Mouse (Mus musculus) lung, embryonic 14.5 days (tissue): ENCODE measurements around the gene Pbdc1. TPM values are rescaled to one million over a fixed set of nuclear protein-coding genes. Genes with fewer than 3 reads are reported as not detected.
"Not testable (repeated sequence)": the region's sequence is repeated elsewhere in the genome, so short reads cannot be mapped to it uniquely, and the experiment has no call there.

Experiments
- ATAC-seq: fragments of 200-750 bp; cut with Nextera tagmentation; 2 replicates; pipeline ENCODE4 v1.8.0; 2017; ENCODE audit warnings: mild to moderate bottlenecking, moderate TSS enrichment, moderate library complexity; ENCODE audit not compliant: insufficient read depth
- DNase-seq: peaks from one replicate; pipeline ENCODE4 v3.0.0-alpha.2; 2015
- H3K27ac ChIP-seq: fragments of 300-500 bp; sonication (generic); 2 replicates; pipeline ENCODE4 v1.5.1; 2014; ENCODE audit warnings: low read depth, mild to moderate bottlenecking, moderate library complexity
- H3K27me3 ChIP-seq: fragments of 300-500 bp; sonication (generic); 2 replicates; pipeline ENCODE4 v1.6.1; 2014; ENCODE audit warnings: low read length, control low read depth; ENCODE audit not compliant: insufficient read depth
- H3K36me3 ChIP-seq: fragments of 300-500 bp; sonication (generic); 2 replicates; pipeline ENCODE4 v1.6.1; 2014; ENCODE audit warnings: control low read depth; ENCODE audit not compliant: insufficient read depth
- H3K4me1 ChIP-seq: fragments of 300-500 bp; sonication (generic); 2 replicates; pipeline ENCODE4 v1.6.1; 2014; ENCODE audit warnings: antibody characterized with exemption, control low read depth; ENCODE audit not compliant: insufficient read depth
- H3K4me2 ChIP-seq: fragments of 300-500 bp; sonication (generic); 2 replicates; pipeline ENCODE4 v1.6.1; 2014; ENCODE audit warnings: mild to moderate bottlenecking
- H3K4me3 ChIP-seq: fragments of 300-500 bp; sonication (generic); 2 replicates; pipeline ENCODE4 v1.5.1; 2014; ENCODE audit warnings: low read depth, low read length
- H3K9ac ChIP-seq: fragments of 300-500 bp; sonication (generic); 2 replicates; pipeline ENCODE4 v1.6.1; 2014
- H3K9me3 ChIP-seq: fragments of 300-500 bp; sonication (generic); 2 replicates; pipeline ENCODE4 v1.6.1; 2016; ENCODE audit warnings: low read depth, low read length, control low read depth
- CTCF ChIP-seq: IDR thresholded peaks from 2 replicates; pipeline ENCODE4 v1.5.1; 2016; ENCODE audit warnings: antibody characterized with exemption, low read depth
- WGBS: fragments of 180-500 bp; shearing (Covaris S2); extraction: QIAGEN DNeasy Blood & Tissue Kit; methylation state at CpG from one replicate; pipeline ENCODE4 v1.1.7; 2014; 5-methylcytosine and 5-hydroxymethylcytosine counted together
- polyA plus RNA-seq: library from polyadenylated mRNA; unstranded; fragments of >200 nt; fragmentation: Nextera tagmentation; extraction: Ambion mirVana; gene quantifications from 2 replicates; pipeline ENCODE4 v1.2.1, GENCODE M21; 2014

Pbdc1 gene
- polyA plus RNA-seq = 57.4 and 85.9 TPM in 2 replicates

GRCm38 (mm10) chrX:105079615-105080092, at the start of gene Pbdc1:
TSS of gene Pbdc1 (plus strand) at chrX:105079756.
- peaks cover 25% of the 10 kb centered on the region; the same call in 1 of the 2 replicates for H3K36me3 ChIP-seq
- H3K4me3 ChIP-seq = peak within 1 kb of the TSS; percentile 54
- H3K9ac ChIP-seq = peak within 1 kb of the TSS; percentile 56
- no peaks in the 10 kb centered on the region for H3K27me3 ChIP-seq
- TF ChIP-seq CTCF = no peak
- H3K4me1 ChIP-seq = no peaks in the 10 kb centered on the region
- H3K4me2 ChIP-seq = peak within 1 kb of the TSS; percentile 69
- H3K27ac ChIP-seq = no peak within 1 kb of the TSS
- peak; percentile 99 for ATAC-seq
- no peaks in the 10 kb centered on the region for H3K9me3 ChIP-seq
- 2% methylated on average over 32 of the region's 35 CpGs for WGBS
- DNase-seq = peak; percentile 95

GRCm38 (mm10) chrX:105037666-105038065, 41.9 kb upstream of the Pbdc1 start:
- no peak overlapping the region for H3K9ac ChIP-seq
- peaks cover 13% of the 10 kb centered on the region; the same call in 1 of the 2 replicates for H3K36me3 ChIP-seq
- WGBS = 76% methylated on average over 3 of the region's 3 CpGs
- DNase-seq = peak; percentile 23
- H3K27me3 ChIP-seq = no peaks in the 10 kb centered on the region
- ATAC-seq = no peak
- no peaks in the 10 kb centered on the region for H3K9me3 ChIP-seq
- no peak overlapping the region for H3K4me3 ChIP-seq
- H3K27ac ChIP-seq = no peak overlapping the region
- peak; percentile 35; the same call in 1 of the 2 replicates for TF ChIP-seq CTCF
- H3K4me2 ChIP-seq = no peak overlapping the region
- no peaks in the 10 kb centered on the region for H3K4me1 ChIP-seq

DNA sequence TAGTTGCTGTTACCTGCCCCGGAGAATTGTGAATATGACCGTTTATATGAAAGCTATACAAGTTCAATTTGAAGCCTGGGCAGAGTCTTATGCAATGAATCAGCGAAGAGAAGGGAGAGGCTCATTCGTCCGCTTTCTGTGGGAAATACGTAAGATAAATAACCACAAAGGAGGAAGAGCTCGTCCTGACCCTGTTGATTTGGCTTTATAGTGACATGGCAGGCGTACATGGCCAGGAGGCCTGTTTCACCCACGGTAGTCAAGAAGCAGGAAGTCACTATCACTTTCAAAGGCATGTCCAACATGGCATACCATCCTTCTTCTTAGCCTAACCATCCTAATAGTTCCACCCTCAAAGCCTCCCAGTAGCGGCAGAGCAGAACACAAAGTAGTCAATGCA, 15.3 kb upstream of the Pbdc1 start:
- H3K4me3 ChIP-seq = no peak overlapping the region
- peaks cover 60% of the 10 kb centered on the region for H3K36me3 ChIP-seq
- DNase-seq (no peak), ATAC-seq (no peak)
- H3K9me3 ChIP-seq = no peaks in the 10 kb centered on the region
- no peaks in the 10 kb centered on the region for H3K27me3 ChIP-seq
- no peak overlapping the region for H3K27ac ChIP-seq
- H3K4me2 ChIP-seq = no peak overlapping the region
- 93% methylated on average over 10 of the region's 10 CpGs for WGBS
- TF ChIP-seq CTCF = no peak
- no peak overlapping the region for H3K9ac ChIP-seq
- H3K4me1 ChIP-seq = no peaks in the 10 kb centered on the region

GRCm38 (mm10) chrX:105064801-105065200, 14.8 kb upstream of the Pbdc1 start:
- no peaks in the 10 kb centered on the region for H3K4me1 ChIP-seq

DNA sequence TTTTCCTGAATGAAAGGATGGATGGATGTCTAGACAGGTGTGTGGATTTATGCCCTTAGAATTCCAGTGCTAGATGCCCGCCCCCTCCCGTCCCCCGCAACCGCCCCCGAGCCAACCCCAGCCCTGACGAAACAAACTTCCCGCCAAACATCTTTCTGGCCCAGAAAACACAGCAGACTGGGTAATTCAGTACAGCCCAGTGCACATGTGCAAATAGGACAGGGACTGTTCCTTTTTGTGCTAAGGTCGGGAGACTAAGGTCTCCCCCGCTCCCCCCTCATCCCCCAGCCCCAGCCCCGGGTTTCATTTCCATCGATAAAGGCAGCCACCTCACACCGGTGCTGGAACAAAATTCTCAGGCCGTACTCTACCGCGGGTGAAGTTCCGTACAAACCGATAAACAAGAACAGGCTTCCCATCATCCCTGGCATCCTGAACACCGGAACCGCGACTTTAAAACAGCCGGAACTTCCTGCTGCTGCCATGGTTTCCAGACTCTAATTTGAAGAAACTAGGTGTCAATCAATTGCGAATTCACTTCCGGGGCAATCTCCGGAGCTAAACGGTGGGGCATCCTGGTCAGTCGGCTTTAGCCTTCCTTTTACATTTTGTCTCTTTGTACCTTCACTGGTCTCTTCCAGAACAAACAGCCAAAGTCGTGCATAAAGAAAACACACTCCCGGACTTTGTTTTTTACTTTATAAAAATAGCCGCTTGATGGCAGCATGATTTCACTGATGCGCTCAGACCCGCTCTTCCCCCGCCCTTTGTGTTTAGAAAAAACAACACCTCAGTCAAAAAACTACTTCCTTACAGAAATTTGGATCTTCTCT, 9.7 kb upstream of the Pbdc1 start:
- Histone ChIP-seq H3K9me3 (no peaks in the 10 kb centered on the region), H3K9ac (peak overlapping the region; percentile 65), H3K36me3 (peaks cover 25% of the 10 kb centered on the region; the same call in 1 of the 2 replicates), H3K27me3 (no peaks in the 10 kb centered on the region), H3K4me2 (peak overlapping the region; percentile 61), H3K4me3 (peak overlapping the region; percentile 60), H3K4me1 (no peaks in the 10 kb centered on the region), H3K27ac (peak overlapping the region; percentile 73)
- under 1% methylated on average over 32 of the region's 32 CpGs for WGBS
- ATAC-seq (peak; percentile 95), DNase-seq (peak; percentile 94)
- TF ChIP-seq CTCF = peak; percentile 40

More at GRCm38 (mm10) chrX:105064801-105065200, 14.8 kb upstream of the Pbdc1 start:
- H3K36me3 ChIP-seq = peaks cover 55% of the 10 kb centered on the region
- no peaks in the 10 kb centered on the region for H3K27me3 ChIP-seq
- ATAC-seq (no peak), DNase-seq (no peak)
- H3K4me2 ChIP-seq = no peak overlapping the region
- H3K9me3 ChIP-seq = no peaks in the 10 kb centered on the region
- H3K9ac ChIP-seq = no peak overlapping the region
- TF ChIP-seq CTCF = no peak
- no peak overlapping the region for H3K4me3 ChIP-seq
- whole genome bisulfite sequencing = 90% methylated on average over 4 of the region's 4 CpGs
- no peak overlapping the region for H3K27ac ChIP-seq

- WGBS = 5% methylated on average over 12 of the region's 12 CpGs
- H3K4me3 ChIP-seq = peak overlapping the region; percentile 54
- TF ChIP-seq CTCF = no peak
- no peaks in the 10 kb centered on the region for H3K4me1 ChIP-seq
- peaks cover 23% of the 10 kb centered on the region; the same call in 1 of the 2 replicates for H3K36me3 ChIP-seq
- H3K4me2 ChIP-seq = peak overlapping the region; percentile 69
- H3K9ac ChIP-seq = peak overlapping the region; percentile 44
- DNase-seq (no peak), ATAC-seq (peak; percentile 67)
- H3K9me3 ChIP-seq = no peaks in the 10 kb centered on the region
- no peak overlapping the region for H3K27ac ChIP-seq
- no peaks in the 10 kb centered on the region for H3K27me3 ChIP-seq
Observed at GRCm38 (mm10) chrX:105079151-105079550, 405 bp upstream of the Pbdc1 start.

- peak; percentile 22; the same call in 1 of the 2 replicates for ATAC-seq
- peak overlapping the region; percentile 69 for H3K4me2 ChIP-seq
- no peaks in the 10 kb centered on the region for H3K9me3 ChIP-seq
- no peak overlapping the region for H3K27ac ChIP-seq
- 8% methylated on average over 8 of the region's 8 CpGs for WGBS
- TF ChIP-seq CTCF = no peak
- DNase-seq = no peak
- no peaks in the 10 kb centered on the region for H3K27me3 ChIP-seq
- H3K4me1 ChIP-seq = no peaks in the 10 kb centered on the region
- peak overlapping the region; percentile 54 for H3K4me3 ChIP-seq
- peaks cover 25% of the 10 kb centered on the region; the same call in 1 of the 2 replicates for H3K36me3 ChIP-seq
- peak overlapping the region; percentile 56 for H3K9ac ChIP-seq
Observed at GRCm38 (mm10) chrX:105080096-105080495, 540 bp downstream of the Pbdc1 start.

- H3K27me3 ChIP-seq, H3K4me2 ChIP-seq, H3K9ac ChIP-seq, DNase-seq, H3K27ac ChIP-seq, ATAC-seq, H3K9me3 ChIP-seq, H3K4me3 ChIP-seq, H3K4me1 ChIP-seq: not testable (repeated sequence)
- peaks cover 30% of the 10 kb centered on the region; the same call in 1 of the 2 replicates for H3K36me3 ChIP-seq
- 90% methylated on average over 7 of the region's 7 CpGs for WGBS
Observed at GRCm38 (mm10) chrX:105083013-105083412, 3.5 kb downstream of the Pbdc1 start.
